Mouse (Mus musculus) MEL (cell line): ENCODE measurements at regions not wholly inside any gene's neighbourhood (a gene's known extent, or its start where the extent isn't known, plus 50 kb on each side); places are given as distances from the start of the nearest gene placed in this dataset.

ENCODE experiments used
- DNase-seq: peaks from one replicate; pipeline ENCODE4 v3.0.0; 2011; ENCODE audit warnings: low read depth, low spot score
- H3K27ac ChIP-seq: 2 replicates; pipeline ENCODE4 v1.5.1; 2012; ENCODE audit warnings: low read depth, mild to moderate bottlenecking, control low read depth, low read length, moderate library complexity; ENCODE audit not compliant: control insufficient read depth
- H3K27me3 ChIP-seq, 2 experiments: fragments of 150-350 bp in 1 of 2; sonication (generic) in 1 of 2; 2 replicates each; pipeline ENCODE4 v1.6.1; 2012; ENCODE audit warnings: low read length in 2 of 2, mild to moderate bottlenecking in 2 of 2, improper control_type of control experiment in 1 of 2, moderate library complexity in 1 of 2; ENCODE audit not compliant: insufficient read depth in 2 of 2, control insufficient read depth in 1 of 2
- H3K36me3 ChIP-seq, 2 experiments: 2 replicates each; pipeline ENCODE4 v1.6.1; 2012 to 2014; ENCODE audit warnings: low read length in 2 of 2, improper control_type of control experiment in 1 of 2, inconsistent platforms in 1 of 2, mild to moderate bottlenecking in 1 of 2; ENCODE audit not compliant: insufficient read depth in 2 of 2, control insufficient read depth in 1 of 2
- H3K4me1 ChIP-seq, 2 experiments: fragments of 150-350 bp in 1 of 2; sonication (generic) in 1 of 2; 2 replicates each; pipeline ENCODE4 v1.6.1; 2012; ENCODE audit warnings: low read length in 2 of 2, improper control_type of control experiment in 1 of 2, mild to moderate bottlenecking in 1 of 2; ENCODE audit not compliant: insufficient read depth in 2 of 2, control insufficient read depth in 1 of 2
- H3K4me3 ChIP-seq, 2 experiments: fragments of 150-350 bp in 1 of 2; sonication (generic) in 1 of 2; 2 replicates each; pipeline ENCODE4 v1.5.1; 2012; ENCODE audit warnings: low read depth in 2 of 2, low read length in 2 of 2, mild to moderate bottlenecking in 2 of 2, moderate library complexity in 2 of 2, control low read depth in 1 of 2, improper control_type of control experiment in 1 of 2; ENCODE audit not compliant: control insufficient read depth in 1 of 2, insufficient read depth in 1 of 2
- H3K79me2 ChIP-seq: 2 replicates; pipeline ENCODE4 v1.6.1; 2012; ENCODE audit warnings: mild to moderate bottlenecking, low read length, moderate library complexity; ENCODE audit not compliant: control insufficient read depth, poor library complexity, insufficient read depth
- H3K9ac ChIP-seq: 2 replicates; pipeline ENCODE4 v1.6.1; 2012; ENCODE audit warnings: low read depth, mild to moderate bottlenecking, control low read depth, low read length, moderate library complexity; ENCODE audit not compliant: control insufficient read depth, poor library complexity, severe bottlenecking
- H3K9me3 ChIP-seq: fragments of 150-350 bp; sonication (generic); replicated peaks from 2 replicates; pipeline ENCODE4 v1.6.1; 2012; ENCODE audit warnings: mild to moderate bottlenecking, low read length, improper control_type of control experiment, moderate library complexity; ENCODE audit not compliant: insufficient read depth
- CHD2 ChIP-seq: IDR thresholded peaks from 2 replicates; pipeline ENCODE4 v1.6.1; 2011; ENCODE audit warnings: low read length, improper control_type of control experiment
- CTCF ChIP-seq, 3 experiments: IDR thresholded peaks in 2 of 3; conservative IDR thresholded peaks in 1 of 3; 2 replicates each; pipeline ENCODE4 v1.5.1; 2011 to 2012; ENCODE audit warnings: low read length in 3 of 3, low read depth in 2 of 3, mild to moderate bottlenecking in 2 of 3, improper control_type of control experiment in 1 of 3, inconsistent platforms in 1 of 3, mixed read lengths in 1 of 3, moderate library complexity in 1 of 3; ENCODE audit not compliant: control insufficient read depth in 1 of 3, insufficient read depth in 1 of 3, poor library complexity in 1 of 3, severe bottlenecking in 1 of 3
- ELF1 ChIP-seq: IDR thresholded peaks from 2 replicates; pipeline ENCODE4 v1.6.1; 2014; ENCODE audit warnings: low read depth, mild to moderate bottlenecking, inconsistent platforms, low read length, improper control_type of control experiment, moderate library complexity
- EP300 ChIP-seq, 2 experiments: IDR thresholded peaks; 2 replicates each; pipeline ENCODE4 v1.6.1; 2011; ENCODE audit warnings: improper control_type of control experiment in 2 of 2, low read length in 2 of 2, low read depth in 1 of 2, mild to moderate bottlenecking in 1 of 2
- ETS1 ChIP-seq: IDR thresholded peaks from 2 replicates; pipeline ENCODE4 v1.6.1; 2012; ENCODE audit warnings: low read depth, mild to moderate bottlenecking, inconsistent platforms, low read length, improper control_type of control experiment, moderate library complexity
- GABPA ChIP-seq: IDR thresholded peaks from 2 replicates; pipeline ENCODE4 v1.6.1; 2012; ENCODE audit warnings: low read depth, mild to moderate bottlenecking, inconsistent platforms, low read length, improper control_type of control experiment, moderate library complexity
- GATA1 ChIP-seq: IDR thresholded peaks from 2 replicates; pipeline ENCODE4 v1.6.1; 2011; ENCODE audit warnings: low read depth, low read length, improper control_type of control experiment
- HCFC1 ChIP-seq: IDR thresholded peaks from 2 replicates; pipeline ENCODE4 v1.6.1; 2012; ENCODE audit warnings: low read depth, mild to moderate bottlenecking, inconsistent platforms, low read length, improper control_type of control experiment, moderate library complexity
- MEF2A ChIP-seq: IDR thresholded peaks from 2 replicates; pipeline ENCODE4 v1.6.1; 2014; ENCODE audit warnings: low read depth, mild to moderate bottlenecking, inconsistent platforms, low read length, improper control_type of control experiment; ENCODE audit not compliant: poor library complexity, insufficient replicate concordance, severe bottlenecking; ENCODE audit errors: extremely low read depth
- MYC ChIP-seq: IDR thresholded peaks from 2 replicates; pipeline ENCODE4 v1.6.1; 2011; ENCODE audit warnings: low read depth, mild to moderate bottlenecking, low read length, improper control_type of control experiment, moderate library complexity
- NRF1 ChIP-seq: IDR thresholded peaks from 2 replicates; pipeline ENCODE4 v1.6.1; 2014; ENCODE audit warnings: low read depth, mild to moderate bottlenecking, inconsistent platforms, low read length, improper control_type of control experiment, moderate library complexity; ENCODE audit not compliant: poor library complexity, insufficient read depth, severe bottlenecking
- RAD21 ChIP-seq: IDR thresholded peaks from 2 replicates; pipeline ENCODE4 v1.6.1; 2011; ENCODE audit warnings: mild to moderate bottlenecking, low read depth, low read length, improper control_type of control experiment
- RCOR1 ChIP-seq: IDR thresholded peaks from 2 replicates; pipeline ENCODE4 v1.6.1; 2012; ENCODE audit warnings: low read depth, mild to moderate bottlenecking, inconsistent platforms, low read length, improper control_type of control experiment
- SIN3A ChIP-seq: IDR thresholded peaks from 2 replicates; pipeline ENCODE4 v1.6.1; 2012; ENCODE audit warnings: low read length, improper control_type of control experiment, inconsistent platforms
- SMC3 ChIP-seq: IDR thresholded peaks from 2 replicates; pipeline ENCODE4 v1.6.1; 2011; ENCODE audit warnings: low read depth, low read length, improper control_type of control experiment
- TCF12 ChIP-seq: IDR thresholded peaks from 2 replicates; pipeline ENCODE4 v1.6.1; 2014; ENCODE audit warnings: low read depth, mild to moderate bottlenecking, inconsistent platforms, low read length, improper control_type of control experiment, moderate library complexity
- ZC3H11A ChIP-seq: IDR thresholded peaks from 2 replicates; pipeline ENCODE4 v1.6.1; 2012; ENCODE audit warnings: low read depth, mild to moderate bottlenecking, inconsistent platforms, low read length, improper control_type of control experiment
- ZMIZ1 ChIP-seq: IDR thresholded peaks from 2 replicates; pipeline ENCODE4 v1.6.1; 2012; ENCODE audit warnings: low read depth, mild to moderate bottlenecking, inconsistent platforms, low read length, improper control_type of control experiment, moderate library complexity

DNA sequence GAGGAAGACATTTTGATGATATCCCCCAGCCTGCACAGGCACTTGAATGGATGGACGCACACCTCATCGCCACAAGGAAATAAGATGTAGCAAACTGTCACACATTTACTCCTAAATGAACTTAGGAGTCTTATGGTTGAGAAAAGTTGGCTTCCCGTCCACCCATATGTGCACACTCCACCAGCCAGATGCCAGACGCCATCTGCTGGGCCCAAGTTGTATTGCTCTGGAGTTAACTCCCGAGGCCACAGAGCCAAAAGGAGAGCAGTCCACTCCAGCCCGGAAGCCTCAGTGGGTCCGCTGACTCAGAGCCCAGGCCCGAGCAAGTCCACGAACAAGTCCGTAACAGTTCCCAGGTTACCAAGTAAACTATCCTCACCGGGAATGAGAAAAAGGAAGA lies 197.1 kb downstream of the Msrb3 start:
- H3K27ac ChIP-seq = no peak overlapping the region
- no peak overlapping the region for H3K9ac ChIP-seq
- 0 out of 4 replicates have a peak, but pooled peaks cover 0 to 8% of the 10 kb centered on the region in 2 experiments for H3K4me1 ChIP-seq
- H3K4me3 ChIP-seq = peak overlapping the region in 1 of 2 experiments; percentile 30; a peak in 1 of 4 replicates
- TF ChIP-seq EP300 (IDR thresholded peaks at IDR 0.05; ENCODE audit: low read depth in 1 of 2, low read length in 2 of 2) = no peak
- TF ChIP-seq NRF1 = no peak
- no peak for TF ChIP-seq MYC
- no peak for TF ChIP-seq GABPA
- TF ChIP-seq TCF12 = no peak
- no peak for TF ChIP-seq MEF2A
- TF ChIP-seq CTCF (IDR thresholded peaks at IDR 0.05 in 2 of 3, conservative IDR thresholded peaks at IDR 0.05 in 1 of 3; ENCODE audit: control insufficient read depth in 1 of 3, insufficient read depth in 1 of 3, low read depth in 2 of 3, low read length in 3 of 3, poor library complexity in 1 of 3, severe bottlenecking in 1 of 3) = peak; percentile 76 to 97 (median 92)
- peak; percentile 42; the same call in 1 of the 2 replicates for TF ChIP-seq SIN3A
- TF ChIP-seq SMC3 = peak; percentile 99
- TF ChIP-seq ZC3H11A = peak; percentile 98
- peak; percentile 97 for TF ChIP-seq RAD21
- TF ChIP-seq CHD2 = no peak
- TF ChIP-seq, all 39 proteins: peak for 5
- Histone ChIP-seq H3K36me3 (no peaks in the 10 kb centered on the region; a peak in 1 of 4 replicates), H3K27me3 (no peaks in the 10 kb centered on the region), H3K79me2 (no peaks in the 10 kb centered on the region), H3K9me3 (no peaks in the 10 kb centered on the region)
- DNase-seq = peak; percentile 81

DNA sequence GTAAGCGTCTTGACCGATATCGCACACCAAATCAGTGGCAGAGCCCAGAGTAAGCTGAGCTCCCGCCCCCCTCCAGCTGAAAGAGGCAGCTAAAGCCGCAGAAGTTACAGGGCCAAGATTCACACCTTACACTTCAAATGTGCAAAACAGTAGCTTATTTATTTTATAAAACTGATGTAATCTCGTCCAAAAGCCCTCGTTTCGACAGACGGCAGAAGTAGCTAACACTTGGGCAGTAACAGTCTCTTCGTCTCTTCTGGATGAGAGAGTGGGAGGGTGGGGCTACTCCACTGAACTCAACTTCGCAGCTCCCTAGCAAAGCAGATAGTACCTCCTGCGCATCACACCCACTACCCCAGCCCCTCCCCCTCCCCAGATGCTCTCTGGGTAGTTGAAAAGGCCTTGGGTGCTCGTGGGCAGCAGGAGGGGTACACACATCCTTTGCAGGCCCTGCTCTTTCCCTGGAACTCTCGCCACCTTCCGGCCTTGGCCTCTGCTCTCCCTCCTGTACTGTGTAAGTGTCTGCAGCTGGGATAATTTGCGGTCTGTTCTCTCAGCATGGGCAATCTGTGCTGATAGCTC lies 201.5 kb downstream of the Msrb3 start:
- peaks cover 0 to 16% of the 10 kb centered on the region in 2 experiments; a peak in 2 of 4 replicates for H3K36me3 ChIP-seq
- no peaks in the 10 kb centered on the region for H3K27me3 ChIP-seq
- 0 out of 2 replicates have a peak overlapping the region, but pooled peaks have one; percentile 11 for H3K9ac ChIP-seq
- H3K4me1 ChIP-seq = peaks cover 10 to 24% of the 10 kb centered on the region in 2 experiments
- no peak overlapping the region for H3K27ac ChIP-seq
- H3K79me2 ChIP-seq = no peaks in the 10 kb centered on the region
- H3K9me3 ChIP-seq = no peaks in the 10 kb centered on the region
- DNase-seq = peak; percentile 55
- H3K4me3 ChIP-seq = peak overlapping the region; percentile 28 to 44
- TF ChIP-seq HCFC1 (no peak), CTCF (IDR thresholded peaks at IDR 0.05 in 2 of 3, conservative IDR thresholded peaks at IDR 0.05 in 1 of 3; ENCODE audit: control insufficient read depth in 1 of 3, insufficient read depth in 1 of 3, low read depth in 2 of 3, low read length in 3 of 3, poor library complexity in 1 of 3, severe bottlenecking in 1 of 3) (no peak), GATA1 (peak; percentile 41), NRF1 (no peak), MYC (no peak), RCOR1 (no peak), ZMIZ1 (no peak), ELF1 (no peak), ETS1 (0 out of 2 replicates have a peak, but pooled peaks have one; percentile 14)
